Mouse (Mus musculus) cerebellum, postnatal 4 days (tissue): ENCODE data around the gene Gnb5.
"Not testable (repeated sequence)": the region's sequence is repeated elsewhere in the genome, so short reads cannot be mapped to it uniquely, and the experiment has no call there.

Source experiments
- DNase-seq, 2 experiments: peaks; one replicate each; pipeline ENCODE4 v3.0.0; 2022; ENCODE audit warnings: low spot score in 2 of 2, mixed read lengths in 1 of 2

Gene Gnb5

DNA sequence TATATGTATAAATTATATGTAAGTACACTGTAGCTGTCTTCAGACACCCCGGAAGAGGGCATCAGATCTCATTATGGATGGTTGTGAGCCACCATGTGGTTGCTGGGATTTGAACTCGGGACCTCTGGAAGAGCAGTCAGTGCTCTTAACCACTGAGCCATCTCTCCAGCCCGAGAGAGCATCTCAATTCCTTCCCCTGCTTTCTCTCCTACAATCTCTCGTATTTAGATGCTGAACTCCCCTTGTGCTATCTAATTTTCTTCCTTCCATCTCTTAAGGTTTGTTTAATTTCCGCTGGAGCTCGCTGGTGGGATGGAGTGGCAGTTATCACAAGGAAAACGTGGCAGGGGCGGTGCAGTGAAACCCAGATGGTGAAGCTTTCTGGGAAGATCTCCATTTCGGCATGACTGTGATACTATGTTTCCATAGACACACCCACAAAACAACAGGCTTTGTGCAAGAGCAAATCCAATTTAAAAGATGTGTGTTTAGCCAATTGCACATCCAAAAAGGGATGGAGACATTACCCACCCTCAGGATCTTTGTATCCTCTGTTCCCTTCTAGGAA is 51.1 kb downstream of the Gnb5 start:
- DNase-seq = no peak

DNA sequence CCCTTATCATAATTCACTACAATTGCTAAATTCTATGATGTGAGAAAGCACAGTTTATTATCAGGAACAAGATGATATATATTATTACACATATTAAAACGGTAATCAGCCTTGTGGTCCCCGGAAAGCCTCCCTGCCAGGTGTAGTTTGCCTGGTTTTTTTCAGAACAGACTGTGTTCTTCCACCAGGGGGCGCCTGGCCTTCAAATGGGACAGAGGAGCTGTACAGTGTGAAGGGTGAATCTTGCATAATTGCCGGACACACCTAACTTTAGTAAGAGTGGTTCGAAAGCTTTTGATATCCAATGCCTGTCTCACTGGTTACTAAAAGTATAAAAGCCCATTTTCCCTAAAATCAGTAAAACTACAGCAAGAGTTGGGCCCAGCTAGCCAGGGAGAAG is 55.6 kb downstream of the Gnb5 start:
- peak; percentile 41 to 71 for DNase-seq

GRCm38 (mm10) chr9:75362201-75362600 is 56.1 kb downstream of the Gnb5 start:
- no peak for DNase-seq

DNA sequence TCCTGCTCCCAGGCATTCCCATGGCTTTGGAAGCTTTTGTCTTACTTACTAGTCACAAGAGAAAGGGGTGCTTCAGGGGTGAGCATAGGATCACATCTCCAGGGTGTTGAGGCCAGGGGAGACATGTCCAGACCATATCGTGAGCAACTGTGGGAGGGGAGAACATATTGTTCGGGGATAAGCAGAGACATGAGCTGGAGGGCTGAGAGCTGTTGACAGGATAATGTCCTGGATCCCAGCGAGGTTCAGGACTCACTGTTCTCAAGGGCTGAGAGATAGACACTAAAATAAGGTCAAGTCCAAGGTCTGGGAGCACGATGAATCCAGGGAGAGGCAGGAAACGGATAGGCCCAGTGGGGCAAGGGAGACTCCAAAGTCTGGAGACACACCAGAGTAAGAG is 56.9 kb downstream of the Gnb5 start:
- DNase-seq = no peak

GRCm38 (mm10) chr9:75363702-75364101 is 57.6 kb downstream of the Gnb5 start:
- not testable (repeated sequence) for DNase-seq

DNA sequence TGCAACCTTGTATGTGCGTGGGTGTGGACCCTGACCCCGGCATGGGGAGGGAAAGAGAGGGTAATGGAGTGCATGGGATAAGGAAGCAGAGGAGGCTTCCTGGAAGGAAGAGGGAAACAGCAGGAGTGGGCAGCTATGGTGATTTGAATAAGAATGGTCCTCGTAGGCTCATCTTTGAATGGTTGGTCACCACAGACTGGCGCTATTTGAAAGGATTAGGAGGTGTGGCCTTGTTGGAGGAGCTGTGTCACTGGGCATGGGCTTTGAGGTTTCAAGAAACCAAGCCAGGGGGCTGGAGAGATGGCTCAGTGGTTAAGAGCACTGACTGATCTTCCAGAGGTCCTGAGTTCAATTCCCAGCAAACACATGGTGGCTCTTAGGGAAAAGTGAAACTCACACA is 59.1 kb downstream of the Gnb5 start:
- DNase-seq = no peak

GRCm38 (mm10) chr9:75366191-75366590 is 60.1 kb downstream of the Gnb5 start:
- DNase-seq = no peak

GRCm38 (mm10) chr9:75368779-75369178 is 62.7 kb downstream of the Gnb5 start:
- no peak for DNase-seq

DNA sequence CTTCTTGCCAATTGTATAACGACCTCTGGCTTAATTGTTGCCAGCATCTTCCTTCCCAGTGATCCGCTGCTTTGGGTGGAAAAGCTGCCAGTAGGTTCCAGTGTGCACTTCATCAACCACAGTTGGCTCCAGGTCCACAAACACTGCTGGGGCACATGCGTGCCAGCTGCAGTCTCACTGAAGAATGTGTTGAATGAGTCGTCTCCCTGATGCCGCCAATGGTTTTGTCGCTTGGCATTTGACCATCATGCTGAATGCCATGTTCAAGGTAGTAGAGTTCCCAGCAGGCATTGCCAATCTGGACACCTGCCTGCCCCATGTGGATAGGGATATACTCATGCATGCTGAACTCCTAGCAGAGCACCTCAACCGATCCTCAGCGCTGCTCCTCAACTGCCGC is 69.5 kb downstream of the Gnb5 start:
- peak in 1 of 2 experiments; percentile 11 for DNase-seq

- DNase-seq = no peak
Observed at GRCm38 (mm10) chr9:75376428-75376827, 70.3 kb downstream of the Gnb5 start.

DNA sequence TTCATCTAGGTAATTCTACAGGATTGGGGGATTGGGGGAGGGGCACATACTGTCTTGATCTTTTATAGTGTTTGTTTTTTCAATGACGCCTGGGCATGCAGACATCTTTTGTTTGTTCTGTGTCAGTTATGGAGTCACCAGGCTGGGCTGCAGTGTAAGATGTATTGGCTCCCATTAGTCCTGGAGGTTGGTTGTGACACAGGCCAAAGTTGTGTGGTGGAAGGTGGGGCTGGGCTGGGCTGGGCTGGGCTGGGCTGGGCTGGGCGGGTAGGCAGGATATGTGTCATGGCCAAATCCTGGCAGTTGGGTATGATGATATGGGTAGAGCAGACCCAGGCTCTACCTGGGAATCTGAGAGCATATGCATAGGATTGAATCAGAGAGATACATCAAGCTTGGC is 72.7 kb downstream of the Gnb5 start:
- DNase-seq = no peak

GRCm38 (mm10) chr9:75382825-75383224 is 76.7 kb downstream of the Gnb5 start:
- DNase-seq = no peak

DNA sequence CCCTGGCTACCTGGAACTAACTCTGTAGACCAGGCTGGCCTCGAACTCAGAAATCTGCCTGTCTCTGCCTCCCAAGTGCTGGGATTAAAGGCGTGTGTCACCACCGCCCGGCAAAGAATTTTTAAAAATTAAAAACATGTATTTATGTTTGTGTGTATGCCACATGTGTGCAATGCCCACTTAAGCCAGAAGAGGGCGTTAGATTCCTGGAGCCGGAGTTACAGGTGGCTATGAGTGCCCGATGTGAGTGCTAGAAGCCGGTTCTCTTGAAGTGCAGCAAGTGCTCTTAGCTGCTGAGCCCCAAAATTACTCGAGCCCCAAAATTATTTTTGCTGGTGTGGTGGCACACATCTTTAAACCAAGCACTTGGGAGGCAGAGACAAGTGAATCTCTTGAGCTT is 77.7 kb downstream of the Gnb5 start:
- DNase-seq = no peak

- no peak for DNase-seq
Observed at GRCm38 (mm10) chr9:75384337-75384962, 78.4 kb downstream of the Gnb5 start.

- DNase-seq = no peak
Observed at GRCm38 (mm10) chr9:75385218-75385974, 79.3 kb downstream of the Gnb5 start.

GRCm38 (mm10) chr9:75393251-75393650 is 87.2 kb downstream of the Gnb5 start:
- DNase-seq = no peak
